ENCODE assay signal across 7 mouse cellular contexts in the genomic region with DNA sequence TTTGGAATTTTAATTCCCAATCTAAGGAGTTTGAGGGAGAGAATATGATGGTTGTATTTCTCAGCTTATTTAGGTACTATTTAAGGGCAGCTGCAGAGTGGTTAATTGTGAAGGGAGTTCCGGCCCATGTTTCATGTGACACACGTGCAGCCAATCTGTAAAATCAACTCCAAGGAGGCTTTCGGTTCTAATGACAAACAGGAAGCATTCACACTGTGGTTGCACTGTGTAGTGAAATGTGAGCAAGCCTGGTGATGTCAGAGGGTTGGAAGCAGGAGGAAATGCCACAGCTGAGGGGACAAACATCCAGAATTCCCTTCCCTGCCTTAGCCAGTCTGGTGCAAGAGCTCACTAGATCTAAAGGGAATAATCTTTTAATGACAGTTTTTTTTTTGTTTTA. TPM values are rescaled to one million over a fixed set of nuclear protein-coding genes. Genes with fewer than 3 reads are reported as not detected.
A peak's percentile ranks its signal among the peaks of the same experiment; 100 is the strongest.
DNase-seq lines count a peak whose midpoint lies in the region; ATAC-seq lines count a peak whose summit lies in the region.

No protein-coding gene starts in this region.

- H3K4me1 ChIP-seq in forebrain, embryonic 14.5 days (ENCODE audit: control insufficient read depth, insufficient read depth, low read length) = peaks cover 10% of the 10 kb centered on the region

- DNase-seq in forebrain, embryonic 14.5 days (ENCODE audit: low spot score) = no peak
- DNase-seq in kidney, adult 8-10 months = peak; percentile 23 to 39
- DNase-seq in mesoderm, embryonic 11.5 days (ENCODE audit: low read depth, low spot score) = peak; percentile 23
- no peak for DNase-seq in left cerebral cortex, adult 9 months (ENCODE audit: low spot score in 2 of 2)
- DNase-seq in urinary bladder, postnatal 36 days (ENCODE audit: low spot score in 2 of 2) = no peak
- no peak for DNase-seq in right cerebral cortex, adult 18-20 months

- no peaks in the 10 kb centered on the region for H3K27me3 ChIP-seq in forebrain, embryonic 14.5 days (replicated peaks; ENCODE audit: control insufficient read depth, insufficient read depth, low read length)

- H3K36me3 ChIP-seq in forebrain, embryonic 14.5 days (ENCODE audit: control insufficient read depth, insufficient read depth, low read length) = no peaks in the 10 kb centered on the region

- no peak overlapping the region for H3K4me2 ChIP-seq in forebrain, embryonic 14.5 days (ENCODE audit: low read length)

- no peak overlapping the region for H3K9ac ChIP-seq in forebrain, embryonic 14.5 days (ENCODE audit: low read length)

- H3K27ac ChIP-seq in forebrain, embryonic 14.5 days (ENCODE audit: low read depth, low read length) = no peak overlapping the region

- ATAC-seq in activated CD4-positive, CD25-positive, alpha-beta regulatory T cell, adult 4 months = peak; percentile 90
- ATAC-seq in forebrain, embryonic 14.5 days = peak; percentile 52

- H3K9me3 ChIP-seq in forebrain, embryonic 14.5 days (replicated peaks; ENCODE audit: control insufficient read depth, low read length) = no peaks in the 10 kb centered on the region

- 19% methylated on average over 3 of the region's 3 CpGs for WGBS in forebrain, embryonic 14.5 days

- H3K4me3 ChIP-seq in forebrain, embryonic 14.5 days (ENCODE audit: low read depth, low read length) = no peak overlapping the region

RNA-seq across cellular contexts. Expression of gene Otud1, which starts 8.3 kb away (rescaled TPM):
- under 1 TPM; 0.48 to 0.89 TPM for polyA plus RNA-seq in activated CD4-positive, CD25-positive, alpha-beta regulatory T cell, adult 4 months (2017; shearing (Covaris generic))
- polyA plus RNA-seq in forebrain, embryonic 14.5 days (2014; fragmentation: Nextera tagmentation; extraction: Ambion mirVana) = 1.7 and 1.8 TPM in 2 replicates

Comparison
In these comparisons a context has a peak if more than half of its experiments do, and no peak if none do; other contexts are left out.
1. DNase-seq: peak in kidney, adult 8-10 months (2 of 2) and mesoderm, embryonic 11.5 days (single experiment); none in forebrain, embryonic 14.5 days (single experiment), left cerebral cortex, adult 9 months (0 of 2), urinary bladder, postnatal 36 days (0 of 2) and right cerebral cortex, adult 18-20 months (single experiment).